In the genomic region with DNA sequence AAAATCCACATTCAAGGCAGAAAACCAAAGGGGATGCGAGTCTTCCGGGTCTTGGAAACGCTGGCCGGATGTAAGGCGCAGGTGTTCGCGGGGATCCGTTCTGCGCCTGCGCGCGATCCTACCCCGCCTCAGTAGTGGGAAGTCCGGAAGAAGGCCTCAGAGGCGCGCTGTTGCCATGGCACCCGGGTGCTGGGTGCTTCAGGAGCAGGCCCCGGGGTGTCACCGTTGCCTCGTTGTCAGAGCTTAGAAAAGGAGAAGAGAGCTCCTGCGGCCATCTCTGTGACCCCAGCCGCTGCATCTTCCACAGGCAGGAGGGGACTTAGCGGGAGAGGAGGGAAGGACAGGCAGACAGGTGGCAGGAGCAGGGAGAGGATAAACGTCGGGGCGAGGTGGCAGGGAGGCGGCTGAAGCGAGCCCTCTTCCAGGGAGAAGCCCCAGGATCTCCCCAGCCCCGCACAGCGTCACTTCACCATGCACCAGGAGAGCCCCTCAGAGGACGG, we compare ENCODE assay signal across 8 mouse cellular contexts. TPM values are rescaled to one million over a fixed set of nuclear protein-coding genes. Genes with fewer than 3 reads are reported as not detected.
DNase-seq lines count a peak whose midpoint lies in the region; ATAC-seq lines count a peak whose summit lies in the region.

Gene Ccdc181 (plus strand): TSS at position 131 of the 500 bp plus-strand sequence.

- peak within 1 kb of the TSS; percentile 80 for H3K4me3 ChIP-seq in brown adipose tissue, adult 24 weeks (ENCODE audit: insufficient read depth, low read depth, low read length)
- peak within 1 kb of the TSS; percentile 61 to 89 for H3K4me3 ChIP-seq in heart, embryonic 14.5 days (ENCODE audit: control insufficient read depth in 1 of 2, insufficient read depth in 1 of 2, low read depth in 1 of 2, low read length in 2 of 2)
- peak within 1 kb of the TSS; percentile 70 for H3K4me3 ChIP-seq in liver, embryonic 13.5 days (replicated peaks)
- peak within 1 kb of the TSS; percentile 60 for H3K4me3 ChIP-seq in stomach, embryonic 16.5 days (replicated peaks; ENCODE audit: low read length)

- H3K36me3 ChIP-seq in heart, embryonic 14.5 days (ENCODE audit: control insufficient read depth, insufficient read depth, low read length) = peaks cover under 1% of the 10 kb centered on the region; the same call in 1 of the 2 replicates
- H3K36me3 ChIP-seq in liver, embryonic 13.5 days = no peaks in the 10 kb centered on the region
- no peaks in the 10 kb centered on the region for H3K36me3 ChIP-seq in stomach, embryonic 16.5 days (ENCODE audit: control insufficient read depth, insufficient read depth, low read length)

- WGBS in heart, embryonic 14.5 days = under 1% methylated on average over 31 of the region's 31 CpGs
- WGBS in liver, embryonic 13.5 days (ENCODE audit: insufficient replicate concordance) = under 1% methylated on average over 31 of the region's 31 CpGs
- under 1% methylated on average over 31 of the region's 31 CpGs for WGBS in stomach, embryonic 16.5 days

- no peaks in the 10 kb centered on the region for H3K4me1 ChIP-seq in brown adipose tissue, adult 24 weeks (ENCODE audit: control insufficient read depth, insufficient read depth, insufficient read length, low read length)
- H3K4me1 ChIP-seq in heart, embryonic 14.5 days (ENCODE audit: control insufficient read depth in 2 of 2, insufficient read depth in 2 of 2, low read length in 2 of 2) = no peaks in the 10 kb centered on the region
- H3K4me1 ChIP-seq in liver, embryonic 13.5 days (replicated peaks) = peaks cover 5% of the 10 kb centered on the region
- no peaks in the 10 kb centered on the region for H3K4me1 ChIP-seq in stomach, embryonic 16.5 days (ENCODE audit: control insufficient read depth, insufficient read depth, low read length)

- H3K9me3 ChIP-seq in heart, embryonic 14.5 days (ENCODE audit: control insufficient read depth, low read length) = no peaks in the 10 kb centered on the region
- H3K9me3 ChIP-seq in liver, embryonic 13.5 days (replicated peaks) = no peaks in the 10 kb centered on the region
- H3K9me3 ChIP-seq in stomach, embryonic 16.5 days (replicated peaks; ENCODE audit: control insufficient read depth, low read length) = no peaks in the 10 kb centered on the region

- no peak within 1 kb of the TSS for H3K27ac ChIP-seq in brown adipose tissue, adult 24 weeks (replicated peaks; ENCODE audit: low read depth, low read length)
- peak within 1 kb of the TSS in 1 of 2 experiments; percentile 39; a peak in 1 of 4 replicates for H3K27ac ChIP-seq in heart, embryonic 14.5 days (replicated peaks in 1 of 2; ENCODE audit: control insufficient read depth in 1 of 2, insufficient read depth in 1 of 2, low read depth in 2 of 2, low read length in 2 of 2)
- peak within 1 kb of the TSS; percentile 39 for H3K27ac ChIP-seq in liver, embryonic 13.5 days
- no peak within 1 kb of the TSS for H3K27ac ChIP-seq in stomach, embryonic 16.5 days (ENCODE audit: low read length)

- peak; percentile 97 for DNase-seq in CD4-positive, CD25-positive, alpha-beta regulatory T cell, adult 2 months (ENCODE audit: low read depth, low spot score)
- peak; percentile 26 for DNase-seq in fat pad, adult 2 months (ENCODE audit: extremely low read depth, low read depth, low spot score)
- DNase-seq in kidney, postnatal 14 days = peak; percentile 95
- DNase-seq in liver, embryonic 13.5 days = peak; percentile 94
- DNase-seq in neural tube, embryonic 10.5 days (ENCODE audit: extremely low spot score, low spot score) = peak; percentile 91

- peak within 1 kb of the TSS; percentile 76 for H3K9ac ChIP-seq in heart, embryonic 14.5 days (ENCODE audit: low read length)
- peak within 1 kb of the TSS; percentile 74 for H3K9ac ChIP-seq in liver, embryonic 13.5 days
- peak within 1 kb of the TSS; percentile 66 for H3K9ac ChIP-seq in stomach, embryonic 16.5 days (ENCODE audit: low read length)

- peak; percentile 91 for ATAC-seq in heart, embryonic 14.5 days (ENCODE audit: insufficient number of reproducible peaks, insufficient read depth, low FRiP score, low read depth)
- ATAC-seq in liver, embryonic 13.5 days (ENCODE audit: low read depth) = peak; percentile 100
- ATAC-seq in stomach, embryonic 16.5 days (ENCODE audit: insufficient read depth, low FRiP score) = peak; percentile 99

- no peaks in the 10 kb centered on the region for H3K27me3 ChIP-seq in heart, embryonic 14.5 days (ENCODE audit: control insufficient read depth, insufficient read depth, low read length)
- H3K27me3 ChIP-seq in liver, embryonic 13.5 days = no peaks in the 10 kb centered on the region
- no peaks in the 10 kb centered on the region for H3K27me3 ChIP-seq in stomach, embryonic 16.5 days (ENCODE audit: control insufficient read depth, insufficient read depth, low read length)

- peak within 1 kb of the TSS; percentile 87 for H3K4me2 ChIP-seq in heart, embryonic 14.5 days (ENCODE audit: low read length)
- peak within 1 kb of the TSS; percentile 90 for H3K4me2 ChIP-seq in liver, embryonic 13.5 days
- H3K4me2 ChIP-seq in stomach, embryonic 16.5 days (ENCODE audit: low read depth, low read length) = peak within 1 kb of the TSS; percentile 86

RNA-seq across cellular contexts. Expression of gene Ccdc181, which starts in this region (rescaled TPM):
- 7.7 and 8.3 TPM in 2 replicates for polyA plus RNA-seq in brown adipose tissue, adult 24 weeks (2012; ENCODE audit: insufficient read depth, insufficient read length, missing spikeins)
- 10.2 and 10.8 TPM in 2 replicates for polyA plus RNA-seq in heart, embryonic 14.5 days (2014; fragmentation: Nextera tagmentation; extraction: Ambion mirVana)
- 4.5 and 4.7 TPM in 2 replicates for polyA plus RNA-seq in liver, embryonic 13.5 days (2015; fragmentation: Nextera tagmentation; extraction: Ambion mirVana)
- polyA plus RNA-seq in stomach, embryonic 16.5 days (2015; fragmentation: Nextera tagmentation; extraction: Ambion mirVana) = 10.8 and 11.5 TPM in 2 replicates

Comparison
In these comparisons a context has a peak if more than half of its experiments do, and no peak if none do; other contexts are left out.
1. DNase-seq: peak in every context shown above with its lines; median percentile 97 in CD4-positive, CD25-positive, alpha-beta regulatory T cell, adult 2 months; 95 in kidney, postnatal 14 days; 94 in liver, embryonic 13.5 days; 91 in neural tube, embryonic 10.5 days; 26 in fat pad, adult 2 months.